Mouse (Mus musculus) brain, embryonic 14.5 days (tissue): ENCODE data around the gene Ldhc.

Experiments
- CTCF ChIP-seq: fragments of 200-500 bp; IDR thresholded peaks from 2 replicates; pipeline ENCODE4 v1.5.1; 2012; ENCODE audit warnings: inconsistent platforms, mild to moderate bottlenecking, moderate library complexity, borderline replicate concordance; ENCODE audit not compliant: insufficient read depth, insufficient read length; ENCODE audit errors: extremely low read depth
- POLR2A ChIP-seq: fragments of 200-500 bp; IDR thresholded peaks from 2 replicates; pipeline ENCODE4 v1.6.1; 2012; ENCODE audit warnings: mild to moderate bottlenecking, inconsistent platforms, borderline replicate concordance; ENCODE audit not compliant: poor library complexity, insufficient read depth, insufficient read length, severe bottlenecking; ENCODE audit errors: extremely low read depth

- TF ChIP-seq CTCF (no peak), POLR2A (no peak)
Measured at GRCm38 (mm10) chr7:46918678-46919371, 57.8 kb downstream of the Ldhc start.
